Mouse (Mus musculus) CH12.LX (cell line): ENCODE results near the gene Gm26938.
A peak's percentile ranks its signal among the peaks of the same experiment; 100 is the strongest.

Source experiments
- CTCF ChIP-seq, 2 experiments: IDR thresholded peaks in 1 of 2; conservative IDR thresholded peaks in 1 of 2; 2 replicates each; pipeline ENCODE4 v1.5.1; 2011 to 2012; ENCODE audit warnings: low read depth in 2 of 2, low read length in 2 of 2, improper control_type of control experiment in 1 of 2, inconsistent platforms in 1 of 2, mild to moderate bottlenecking in 1 of 2, moderate library complexity in 1 of 2
- EP300 ChIP-seq: IDR thresholded peaks from 2 replicates; pipeline ENCODE4 v1.6.1; 2011; ENCODE audit warnings: low read length, improper control_type of control experiment
- MAX ChIP-seq: IDR thresholded peaks from 2 replicates; pipeline ENCODE4 v1.6.1; 2011; ENCODE audit warnings: low read length, improper control_type of control experiment
- MAZ ChIP-seq: IDR thresholded peaks from 2 replicates; pipeline ENCODE4 v1.6.1; 2012; ENCODE audit warnings: low read depth, mild to moderate bottlenecking, inconsistent platforms, low read length, improper control_type of control experiment, moderate library complexity
- POLR2A ChIP-seq: IDR thresholded peaks from 2 replicates; pipeline ENCODE4 v1.6.1; 2011; ENCODE audit warnings: low read depth, mild to moderate bottlenecking, improper control_type of control experiment, low read length
- RAD21 ChIP-seq: IDR thresholded peaks from 2 replicates; pipeline ENCODE4 v1.6.1; 2011; ENCODE audit warnings: low read depth, mild to moderate bottlenecking, low read length, improper control_type of control experiment, moderate library complexity
- RCOR1 ChIP-seq: conservative IDR thresholded peaks from 2 replicates; pipeline ENCODE4 v1.6.1; 2012; ENCODE audit warnings: low read depth, mild to moderate bottlenecking, inconsistent platforms, low read length, improper control_type of control experiment
- SIN3A ChIP-seq: IDR thresholded peaks from 2 replicates; pipeline ENCODE4 v1.6.1; 2012; ENCODE audit warnings: low read length, improper control_type of control experiment, inconsistent platforms
- TCF12 ChIP-seq: IDR thresholded peaks from 2 replicates; pipeline ENCODE4 v1.6.1; 2014; ENCODE audit warnings: low read depth, mild to moderate bottlenecking, inconsistent platforms, low read length, improper control_type of control experiment
- USF2 ChIP-seq: conservative IDR thresholded peaks from 2 replicates; pipeline ENCODE4 v1.6.1; 2011; ENCODE audit warnings: low read depth, low read length, improper control_type of control experiment
- ZMIZ1 ChIP-seq: IDR thresholded peaks from 2 replicates; pipeline ENCODE4 v1.6.1; 2012; ENCODE audit warnings: low read depth, mild to moderate bottlenecking, inconsistent platforms, low read length, improper control_type of control experiment

GRCm38 (mm10) chr5:139817292-139817691, 8.9 kb downstream of the Gm26938 start:
- TF ChIP-seq EP300 (no peak), MAZ (no peak), CTCF (conservative IDR thresholded peaks at IDR 0.05 in 1 of 2, IDR thresholded peaks at IDR 0.05 in 1 of 2; ENCODE audit: low read depth in 2 of 2, low read length in 2 of 2) (peak; percentile 74 to 87), TCF12 (no peak), ZMIZ1 (no peak), SIN3A (no peak), POLR2A (no peak), USF2 (no peak), MAX (no peak), RCOR1 (no peak), RAD21 (peak; percentile 34)
